Comparison of ENCODE assay signal across 30 mouse cellular contexts in genomic region chr6:70875017-70875416, GRCm38 (mm10). TPM values are rescaled to one million over a fixed set of nuclear protein-coding genes. Genes with fewer than 3 reads are reported as not detected.
DNase-seq lines count a peak whose midpoint lies in the region; ATAC-seq and TF ChIP-seq lines count a peak whose summit lies in the region.
"Had no signal": no experiment of that assay in that cellular context is flagged by ENCODE, and none has a peak within 500 bp of the region (broad histone marks: within the 10 kb centered on the region; RNA-seq: fewer than 3 reads in every experiment).

No protein-coding gene starts in this region.

- no peak for TF ChIP-seq CTCF in kidney, adult 2 months (conservative IDR thresholded peaks at IDR 0.05; ENCODE audit: insufficient read depth, insufficient read length, low read depth, low read length)
- TF ChIP-seq CTCF in CH12.LX (conservative IDR thresholded peaks at IDR 0.05 in 1 of 2, IDR thresholded peaks at IDR 0.05 in 1 of 2; ENCODE audit: low read depth in 2 of 2, low read length in 2 of 2), result no peak
- no peak for TF ChIP-seq CTCF in bone marrow macrophage, adult 2 months (IDR thresholded peaks at IDR 0.05; ENCODE audit: low read depth, low read length)
- no peak for TF ChIP-seq CTCF in cerebellum, adult 2 months (IDR thresholded peaks at IDR 0.05; ENCODE audit: borderline replicate concordance, insufficient read depth, low read depth, low read length)

- peak; percentile 56; the same call in 1 of the 2 replicates for ATAC-seq in megakaryocyte, adult 5-6 weeks (ENCODE audit: poor library complexity, severe bottlenecking)
- ATAC-seq in hindbrain, embryonic 13.5 days (ENCODE audit: low FRiP score), result no peak
- ATAC-seq: activated CD4-positive, CD25-positive, alpha-beta regulatory T cell, adult 4 months; forebrain, embryonic 13.5 days; forebrain, embryonic 16.5 days; hindbrain, postnatal 0 days; inflammation-experienced regulatory T-cells, adult 6 months had no signal

- TF ChIP-seq EP300 in CH12.LX (IDR thresholded peaks at IDR 0.05; ENCODE audit: low read length), result no peak

- dilution Hi-C loops in CH12.LX (cut with MboI; ENCODE audit: extremely low pct_ligation_motif_present, extremely low pct_unique_long_range_greater_than_20kb, low sequenced_read_pairs), result no loop called here

- DNase-seq in kidney, adult 2 months, result peak; percentile 62
- no peak for DNase-seq in kidney, postnatal 14 days
- DNase-seq in CH12.LX (ENCODE audit: extremely low read depth), result no peak
- no peak for DNase-seq in cerebellum, adult 2 months
- DNase-seq: adrenal gland, postnatal 10 days; adrenal gland, postnatal 36 days; B cell, adult 2 months; gastrocnemius, postnatal 10 days; heart, postnatal 10 days; heart, postnatal 36 days had no signal

- H3K27ac ChIP-seq in kidney, adult 2 months (ENCODE audit: insufficient read depth, low read depth, low read length), result peak overlapping the region; percentile 85
- peak overlapping the region; percentile 20 for H3K27ac ChIP-seq in CH12.LX (ENCODE audit: insufficient read depth, low read depth)
- H3K27ac ChIP-seq in bone marrow macrophage, adult 2 months (ENCODE audit: insufficient read depth, low read depth, low read length), result peak overlapping the region; percentile 7; the same call in 1 of the 2 replicates
- no peak overlapping the region for H3K27ac ChIP-seq in cerebellum, adult 2 months (ENCODE audit: insufficient read depth, low read length)
- H3K27ac ChIP-seq in hindbrain, embryonic 13.5 days, result no peak overlapping the region
- H3K27ac ChIP-seq: forebrain, embryonic 10.5 days; forebrain, embryonic 13.5 days; heart, embryonic 15.5 days; hindbrain, embryonic 10.5 days; hindbrain, embryonic 14.5 days; hindbrain, postnatal 0 days had no signal

- peaks cover 29% of the 10 kb centered on the region for H3K4me1 ChIP-seq in kidney, adult 2 months (ENCODE audit: control insufficient read depth, insufficient read depth, low read length)
- peaks cover 14 to 62% of the 10 kb centered on the region in 2 experiments for H3K4me1 ChIP-seq in CH12.LX (ENCODE audit: control insufficient read depth in 1 of 2, insufficient read depth in 2 of 2)
- H3K4me1 ChIP-seq in bone marrow macrophage, adult 2 months (ENCODE audit: control insufficient read depth, insufficient read depth, low read length), result peaks cover 35% of the 10 kb centered on the region
- peaks cover 4% of the 10 kb centered on the region for H3K4me1 ChIP-seq in cerebellum, adult 2 months (ENCODE audit: control insufficient read depth, insufficient read depth, low read length)
- H3K4me1 ChIP-seq in hindbrain, embryonic 13.5 days (replicated peaks), result peaks cover 16% of the 10 kb centered on the region

- no peak overlapping the region for H3K4me2 ChIP-seq in CH12.LX (ENCODE audit: insufficient read depth, low read depth, poor library complexity, severe bottlenecking)
- no peak overlapping the region for H3K4me2 ChIP-seq in hindbrain, embryonic 13.5 days
- H3K4me2 ChIP-seq: forebrain, embryonic 13.5 days; heart, embryonic 12.5 days; heart, embryonic 15.5 days; hindbrain, embryonic 14.5 days had no signal

- in situ Hi-C loops in CH12.LX (cut with MboI; ENCODE audit: low pct_ligation_motif_present, low pct_unique_long_range_greater_than_20kb, low sequenced_read_pairs), result loop anchor here (5.0 kb wide), 2 partner anchors 33 to 58 kb away; partner anchors contain the start of gene Eif2ak3

- WGBS in kidney, adult 2 months, result 95% methylated on average over 1 of the region's 1 CpGs
- 100% methylated on average over 1 of the region's 1 CpGs for WGBS in cerebellum, adult 2 months
- 97% methylated on average over 1 of the region's 1 CpGs for WGBS in hindbrain, embryonic 13.5 days

- H3K9ac ChIP-seq in CH12.LX (ENCODE audit: insufficient read depth, low read depth), result no peak overlapping the region
- H3K9ac ChIP-seq in hindbrain, embryonic 13.5 days, result no peak overlapping the region
- H3K9ac ChIP-seq: forebrain, embryonic 13.5 days; heart, embryonic 12.5 days; heart, embryonic 15.5 days; hindbrain, embryonic 14.5 days had no signal

- TF ChIP-seq POLR2A in kidney, adult 2 months (IDR thresholded peaks at IDR 0.05; ENCODE audit: low read depth, low read length), result no peak
- no peak for TF ChIP-seq POLR2A in CH12.LX (IDR thresholded peaks at IDR 0.05; ENCODE audit: low read depth, low read length)
- no peak for TF ChIP-seq POLR2A in bone marrow macrophage, adult 2 months (IDR thresholded peaks at IDR 0.05; ENCODE audit: borderline replicate concordance, low read depth, low read length)
- no peak for TF ChIP-seq POLR2A in cerebellum, adult 2 months (IDR thresholded peaks at IDR 0.05; ENCODE audit: borderline replicate concordance, insufficient read depth, low read length)

- H3K9me3 ChIP-seq in CH12.LX (replicated peaks; ENCODE audit: low read length), result no peaks in the 10 kb centered on the region
- H3K9me3 ChIP-seq in hindbrain, embryonic 13.5 days, result no peaks in the 10 kb centered on the region
- H3K9me3 ChIP-seq: forebrain, embryonic 10.5 days; forebrain, embryonic 13.5 days; heart, embryonic 12.5 days; heart, embryonic 15.5 days; hindbrain, embryonic 10.5 days had no signal

- TF ChIP-seq RAD21 in CH12.LX (IDR thresholded peaks at IDR 0.05; ENCODE audit: low read depth, low read length), result no peak

- no peak overlapping the region for H3K4me3 ChIP-seq in kidney, adult 2 months (ENCODE audit: insufficient read depth, low read depth, low read length)
- no peak overlapping the region for H3K4me3 ChIP-seq in CH12.LX (replicated peaks in 1 of 3; ENCODE audit: low read depth in 2 of 3, low read length in 2 of 3, poor library complexity in 1 of 3)
- no peak overlapping the region for H3K4me3 ChIP-seq in bone marrow macrophage, adult 2 months (ENCODE audit: insufficient read depth, low read length)
- H3K4me3 ChIP-seq in cerebellum, adult 2 months (replicated peaks; ENCODE audit: insufficient read depth, low read depth, low read length), result no peak overlapping the region
- no peak overlapping the region for H3K4me3 ChIP-seq in hindbrain, embryonic 13.5 days
- H3K4me3 ChIP-seq: forebrain, embryonic 10.5 days; forebrain, embryonic 13.5 days; heart, embryonic 12.5 days; heart, embryonic 15.5 days; hindbrain, embryonic 10.5 days had no signal

- peaks cover 4% of the 10 kb centered on the region for H3K36me3 ChIP-seq in kidney, adult 2 months (ENCODE audit: control insufficient read depth, insufficient read depth, low read length)
- H3K36me3 ChIP-seq in CH12.LX (replicated peaks in 1 of 2; ENCODE audit: control insufficient read depth in 1 of 2, insufficient read depth in 1 of 2, low read length in 1 of 2), result peaks cover 20 to 37% of the 10 kb centered on the region in 2 experiments
- peaks cover 15% of the 10 kb centered on the region for H3K36me3 ChIP-seq in hindbrain, embryonic 13.5 days
- H3K36me3 ChIP-seq: heart, embryonic 15.5 days had no signal

- no peaks in the 10 kb centered on the region for H3K27me3 ChIP-seq in kidney, adult 2 months (replicated peaks; ENCODE audit: control insufficient read depth, insufficient read depth, low read length)
- no peaks in the 10 kb centered on the region for H3K27me3 ChIP-seq in CH12.LX (replicated peaks)
- no peaks in the 10 kb centered on the region for H3K27me3 ChIP-seq in cerebellum, adult 2 months (ENCODE audit: control insufficient read depth, insufficient read depth, low read length)
- no peaks in the 10 kb centered on the region for H3K27me3 ChIP-seq in hindbrain, embryonic 13.5 days
- H3K27me3 ChIP-seq: forebrain, embryonic 13.5 days; heart, embryonic 12.5 days; heart, embryonic 15.5 days had no signal

- peaks cover 29% of the 10 kb centered on the region for H3K79me2 ChIP-seq in CH12.LX (replicated peaks; ENCODE audit: control insufficient read depth, extremely low read depth, insufficient read depth, poor library complexity, severe bottlenecking)

TF ChIP-seq in CH12.LX, 34 proteins besides CTCF, POLR2A, EP300 and RAD21:
- TF ChIP-seq JUND (conservative IDR thresholded peaks at IDR 0.05; ENCODE audit: low read depth, low read length) (no peak), SIN3A (IDR thresholded peaks at IDR 0.05; ENCODE audit: low read length) (no peak)

RNA-seq across cellular contexts. Expression of gene Eif2ak3, which starts 30.7 kb away (rescaled TPM):
- 14.4 TPM in 2 replicates for polyA plus RNA-seq in kidney, adult 2 months (2012; rRNA removed)
- 38.9 and 39.5 TPM in 2 replicates for total RNA-seq in CH12.LX (2012; rRNA removed)
- 23.1 and 24.9 TPM in 2 replicates for total RNA-seq in CH12.LX (2014; rRNA removed)
- 21.2 and 26.2 TPM in 2 replicates for polyA plus RNA-seq in CH12.LX (2012; ENCODE audit: insufficient read length, low read depth)
- 17.4 and 17.6 TPM in 2 replicates for polyA plus RNA-seq in bone marrow macrophage, adult 2 months (2012; ENCODE audit: insufficient read depth, insufficient read length, missing spikeins)
- 22.1 and 25.0 TPM in 2 replicates for total RNA-seq in megakaryocyte, adult 5-6 weeks (2015)
- total RNA-seq in megakaryocyte, adult 5-6 weeks (2017), result 32.5 and 38.4 TPM in 2 replicates
- 24.0 and 26.7 TPM in 2 replicates for polyA plus RNA-seq in cerebellum, adult 2 months (2012; rRNA removed)
- polyA plus RNA-seq in hindbrain, embryonic 13.5 days (2015; fragmentation: Nextera tagmentation; extraction: Ambion mirVana), result 13.5 and 13.9 TPM in 2 replicates

RNA-seq across cellular contexts. Expression of gene Tex37, which starts 43.7 kb away (rescaled TPM):
- 0.39 TPM in 1 of 2 replicates, not detected in the other for polyA plus RNA-seq in kidney, adult 2 months (2012; rRNA removed)
- not detected in 2 replicates for total RNA-seq in CH12.LX (2012; rRNA removed)
- not detected in 2 replicates for total RNA-seq in CH12.LX (2014; rRNA removed)
- polyA plus RNA-seq in CH12.LX (2012; ENCODE audit: insufficient read length, low read depth), result not detected in 2 replicates
- not detected in 2 replicates for polyA plus RNA-seq in bone marrow macrophage, adult 2 months (2012; ENCODE audit: insufficient read depth, insufficient read length, missing spikeins)
- not detected in 2 replicates for total RNA-seq in megakaryocyte, adult 5-6 weeks (2015)
- total RNA-seq in megakaryocyte, adult 5-6 weeks (2017), result not detected in 2 replicates
- not detected in 2 replicates for polyA plus RNA-seq in cerebellum, adult 2 months (2012; rRNA removed)
- polyA plus RNA-seq in hindbrain, embryonic 13.5 days (2015; fragmentation: Nextera tagmentation; extraction: Ambion mirVana), result not detected in 2 replicates
- total RNA-seq: adrenal gland, adult 18-20 months; adrenal gland, postnatal 10 days; adrenal gland, postnatal 36 days; gastrocnemius, adult 18-20 months; gastrocnemius, postnatal 10 days; gastrocnemius, postnatal 4 days; heart, adult 18-20 months; heart, postnatal 10 days; heart, postnatal 36 days; hindbrain, postnatal 0 days; MEL had no signal
- polyA plus RNA-seq: activated CD4-positive, CD25-positive, alpha-beta regulatory T cell, adult 4 months; embryonic facial prominence, embryonic 11.5 days; embryonic facial prominence, embryonic 14.5 days; forebrain, embryonic 10.5 days; forebrain, embryonic 13.5 days; forebrain, embryonic 16.5 days; heart, embryonic 12.5 days; heart, embryonic 15.5 days; hindbrain, embryonic 10.5 days; hindbrain, embryonic 14.5 days; hindbrain, postnatal 0 days; inflammation-experienced regulatory T-cells, adult 6 months had no signal

Comparison
In these comparisons a context has a peak if more than half of its experiments do, and no peak if none do; other contexts are left out.
1. H3K27ac ChIP-seq: peak in kidney, adult 2 months (single experiment), CH12.LX (single experiment) and bone marrow macrophage, adult 2 months (single experiment); none in cerebellum, adult 2 months (single experiment) and hindbrain, embryonic 13.5 days (single experiment).